Mouse (Mus musculus): ENCODE results near the gene Naa40.

DNA sequence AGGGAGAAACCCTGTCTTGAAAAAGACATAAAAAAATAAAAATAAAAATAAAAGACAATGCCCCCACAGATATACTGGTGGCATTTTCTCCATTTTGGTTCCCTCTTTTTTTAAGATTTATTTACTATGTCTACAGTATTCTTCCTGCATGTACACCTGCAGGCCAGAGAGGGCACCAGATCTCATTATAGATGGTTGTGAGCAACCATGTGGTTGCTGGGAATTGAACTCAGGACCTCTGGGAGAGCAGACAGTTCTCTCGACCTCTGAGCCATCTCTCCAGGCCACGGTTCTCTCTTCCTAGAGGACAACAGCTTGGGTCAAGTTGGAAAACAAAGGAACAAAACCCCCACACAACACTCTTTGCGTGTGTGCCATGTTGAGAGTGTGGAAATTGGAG is 21.0 kb upstream of the Naa40 start:
- no peak for TF ChIP-seq CTCF (IDR thresholded peaks at IDR 0.05; ENCODE audit: extremely low read depth, insufficient read length, insufficient replicate concordance, low read depth, low read length)
- TF ChIP-seq POLR2A (IDR thresholded peaks at IDR 0.05; ENCODE audit: low read depth, low read length) = no peak
